Mouse (Mus musculus): ENCODE measurements around the gene Gm9903. TPM values are rescaled to one million over a fixed set of nuclear protein-coding genes. Genes with fewer than 3 reads are reported as not detected.

Gene Gm9903
- polyA plus RNA-seq, 1 experiment from 2014 or later = 0.83 TPM

GRCm38 (mm10) chr5:33614391-33614790, 15.3 kb upstream of the Gm9903 start:
- H3K27me3 ChIP-seq (replicated peaks) = no peaks in the 10 kb centered on the region
- H3K4me2 ChIP-seq = no peak overlapping the region
- no peaks in the 10 kb centered on the region for H3K9me3 ChIP-seq
- 82% methylated on average over 6 of the region's 6 CpGs for WGBS
- H3K36me3 ChIP-seq = peaks cover 48% of the 10 kb centered on the region
- ATAC-seq (ENCODE audit: extremely low read depth, insufficient number of reproducible peaks, low FRiP score, low TSS enrichment) = no peak
- H3K27ac ChIP-seq (replicated peaks) = no peak overlapping the region
- H3K9ac ChIP-seq = no peak overlapping the region
- no peak overlapping the region for H3K4me3 ChIP-seq
- H3K4me1 ChIP-seq = no peaks in the 10 kb centered on the region

DNA sequence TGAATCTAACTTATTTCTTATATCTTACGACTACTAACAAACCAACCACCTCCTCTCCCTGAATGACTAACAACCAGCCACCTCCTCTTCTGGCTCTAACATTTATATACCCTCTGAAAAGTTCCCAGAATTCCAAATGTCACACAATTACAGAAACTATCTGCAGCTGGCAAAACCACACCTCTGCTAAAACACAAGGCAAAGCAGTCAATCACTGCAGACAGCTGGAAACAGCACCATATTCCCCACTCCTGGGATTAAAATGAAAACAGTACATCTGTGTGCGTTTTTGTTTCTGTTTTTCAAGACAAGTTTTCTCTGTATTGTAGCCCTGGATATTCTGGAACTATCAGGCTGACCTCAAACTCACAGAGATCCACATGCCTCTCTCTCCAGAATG, 7.1 kb upstream of the Gm9903 start:
- ATAC-seq (ENCODE audit: extremely low read depth, insufficient number of reproducible peaks, low FRiP score, low TSS enrichment) = no peak
- no peak overlapping the region for H3K4me2 ChIP-seq
- peaks cover 21% of the 10 kb centered on the region for H3K36me3 ChIP-seq
- no peak overlapping the region for H3K27ac ChIP-seq (replicated peaks)
- no peak overlapping the region for H3K9ac ChIP-seq
- WGBS = 87% methylated on average over 2 of the region's 2 CpGs
- no peaks in the 10 kb centered on the region for H3K9me3 ChIP-seq
- H3K27me3 ChIP-seq (replicated peaks) = no peaks in the 10 kb centered on the region
- H3K4me1 ChIP-seq = peaks cover 12% of the 10 kb centered on the region
- no peak overlapping the region for H3K4me3 ChIP-seq

DNA sequence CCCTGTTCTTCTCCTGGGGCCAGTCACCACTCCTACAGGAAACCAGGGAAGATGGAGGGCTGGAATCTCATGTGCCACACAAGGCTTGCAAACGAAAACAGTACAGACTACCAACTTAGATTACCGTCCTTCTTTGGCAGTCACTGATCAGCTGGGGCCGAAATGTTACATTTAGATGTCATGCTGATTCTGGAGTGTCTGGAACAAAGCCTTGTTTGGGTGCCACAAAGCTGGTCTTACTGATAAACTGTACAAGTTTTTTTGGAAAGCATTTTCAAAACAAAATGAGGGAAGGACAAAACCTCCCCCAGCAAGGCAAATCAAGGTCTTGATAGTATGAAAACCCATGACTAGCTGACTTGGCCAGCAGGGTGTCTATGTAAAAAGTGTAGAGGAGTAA, 6.0 kb upstream of the Gm9903 start:
- Histone ChIP-seq H3K27ac (replicated peaks) (no peak overlapping the region), H3K27me3 (replicated peaks) (no peaks in the 10 kb centered on the region), H3K4me2 (no peak overlapping the region), H3K4me3 (no peak overlapping the region), H3K36me3 (peaks cover 21% of the 10 kb centered on the region), H3K4me1 (peaks cover 19% of the 10 kb centered on the region), H3K9ac (no peak overlapping the region), H3K9me3 (no peaks in the 10 kb centered on the region)
- 75% methylated on average over 3 of the region's 3 CpGs for WGBS
- ATAC-seq (ENCODE audit: extremely low read depth, insufficient number of reproducible peaks, low FRiP score, low TSS enrichment) = no peak

GRCm38 (mm10) chr5:33627968-33628367, 1.8 kb upstream of the Gm9903 start:
- H3K4me2 ChIP-seq = peak overlapping the region; percentile 87
- no peak for ATAC-seq (ENCODE audit: extremely low read depth, insufficient number of reproducible peaks, low FRiP score, low TSS enrichment)
- H3K4me1 ChIP-seq = peaks cover 29% of the 10 kb centered on the region
- H3K27me3 ChIP-seq (replicated peaks) = no peaks in the 10 kb centered on the region
- peak overlapping the region; percentile 77 for H3K4me3 ChIP-seq
- H3K9ac ChIP-seq = peak overlapping the region; percentile 91
- H3K27ac ChIP-seq (replicated peaks) = peak overlapping the region; percentile 91; the same call in 1 of the 2 replicates
- WGBS = 31% methylated on average over 4 of the region's 4 CpGs
- no peaks in the 10 kb centered on the region for H3K9me3 ChIP-seq
- peaks cover 14% of the 10 kb centered on the region for H3K36me3 ChIP-seq

- peak overlapping the region; percentile 91 for H3K27ac ChIP-seq (replicated peaks)
- H3K4me3 ChIP-seq = peak overlapping the region; percentile 77
- peaks cover 7% of the 10 kb centered on the region for H3K36me3 ChIP-seq
- under 1% methylated on average over 24 of the region's 24 CpGs for whole genome bisulfite sequencing
- peak overlapping the region; percentile 87 for H3K4me2 ChIP-seq
- H3K4me1 ChIP-seq = peaks cover 29% of the 10 kb centered on the region
- ATAC-seq (ENCODE audit: extremely low read depth, insufficient number of reproducible peaks, low FRiP score, low TSS enrichment) = no peak
- no peaks in the 10 kb centered on the region for H3K27me3 ChIP-seq (replicated peaks)
- no peaks in the 10 kb centered on the region for H3K9me3 ChIP-seq
- H3K9ac ChIP-seq = peak overlapping the region; percentile 91
These were observed 865 bp upstream of the Gm9903 start for GRCm38 (mm10) chr5:33628820-33629300.

GRCm38 (mm10) chr5:33630061-33630460, 336 bp downstream of the Gm9903 start:
- no peaks in the 10 kb centered on the region for H3K9me3 ChIP-seq

DNA sequence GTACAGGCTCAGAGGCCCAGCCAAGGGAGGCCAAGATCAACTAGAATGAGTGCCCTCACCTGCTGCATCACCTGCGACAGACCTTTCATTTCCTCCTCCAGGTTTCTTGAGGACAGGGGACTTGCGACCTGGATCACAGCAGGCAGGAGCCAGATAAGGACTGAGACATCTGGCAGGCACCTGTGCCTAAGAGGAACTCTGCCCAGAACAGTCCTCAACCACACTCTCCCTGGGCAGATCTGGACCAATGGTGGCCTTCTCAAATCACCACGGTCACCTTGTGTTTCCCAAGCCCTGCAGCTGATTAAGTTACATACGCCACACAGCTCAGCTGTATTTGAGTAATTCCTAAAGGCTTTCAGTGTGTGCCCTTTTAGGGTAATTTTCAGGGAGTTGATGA, 890 bp downstream of the Gm9903 start:
- Histone ChIP-seq H3K4me1 (peaks cover 29% of the 10 kb centered on the region), H3K27me3 (replicated peaks) (no peaks in the 10 kb centered on the region), H3K4me3 (peak overlapping the region; percentile 77), H3K27ac (replicated peaks) (peak overlapping the region; percentile 84), H3K4me2 (peak overlapping the region; percentile 87), H3K36me3 (peaks cover 13% of the 10 kb centered on the region), H3K9ac (peak overlapping the region; percentile 86), H3K9me3 (no peaks in the 10 kb centered on the region)
- ATAC-seq (ENCODE audit: extremely low read depth, insufficient number of reproducible peaks, low FRiP score, low TSS enrichment) = no peak
- 56% methylated on average over 4 of the region's 4 CpGs for WGBS

More at GRCm38 (mm10) chr5:33630061-33630460, 336 bp downstream of the Gm9903 start:
- Histone ChIP-seq H3K27ac (replicated peaks) (peak overlapping the region; percentile 84), H3K4me2 (peak overlapping the region; percentile 87), H3K4me1 (peaks cover 29% of the 10 kb centered on the region), H3K9ac (peak overlapping the region; percentile 86), H3K4me3 (peak overlapping the region; percentile 77), H3K36me3 (peaks cover 10% of the 10 kb centered on the region), H3K27me3 (replicated peaks) (no peaks in the 10 kb centered on the region)
- 1% methylated on average over 9 of the region's 9 CpGs for WGBS
- ATAC-seq (ENCODE audit: extremely low read depth, insufficient number of reproducible peaks, low FRiP score, low TSS enrichment) = no peak

- no peaks in the 10 kb centered on the region for H3K9me3 ChIP-seq
- no peak overlapping the region for H3K4me3 ChIP-seq
- no peaks in the 10 kb centered on the region for H3K27me3 ChIP-seq (replicated peaks)
- H3K27ac ChIP-seq (replicated peaks) = no peak overlapping the region
- no peak for ATAC-seq (ENCODE audit: extremely low read depth, insufficient number of reproducible peaks, low FRiP score, low TSS enrichment)
- no peak overlapping the region for H3K9ac ChIP-seq
- H3K4me2 ChIP-seq = no peak overlapping the region
- H3K4me1 ChIP-seq = peaks cover 19% of the 10 kb centered on the region
- WGBS = 76% methylated on average over 1 of the region's 1 CpGs
- peaks cover 25% of the 10 kb centered on the region for H3K36me3 ChIP-seq
These were observed 2.8 kb downstream of the Gm9903 start for GRCm38 (mm10) chr5:33632526-33632925.

DNA sequence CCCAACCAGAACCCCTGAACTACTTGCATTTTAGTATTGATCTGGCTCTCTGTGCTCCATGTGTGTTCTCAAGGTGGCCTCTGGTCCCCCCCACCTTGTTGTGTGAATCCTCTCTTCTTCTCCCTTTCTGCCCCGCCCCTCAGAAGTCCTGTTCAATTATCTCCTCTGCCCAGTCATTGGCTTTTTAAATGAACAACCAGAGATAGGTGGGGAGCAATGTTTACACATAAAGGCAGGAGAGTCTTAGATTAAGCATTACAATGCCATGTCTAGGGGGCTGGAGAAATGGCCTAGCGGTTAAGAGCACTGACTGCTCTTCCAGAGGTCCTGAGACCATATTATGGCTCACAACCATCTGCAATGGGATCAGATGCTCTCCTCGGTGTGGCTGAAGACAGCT, 5.6 kb downstream of the Gm9903 start:
- Histone ChIP-seq H3K9me3 (no peaks in the 10 kb centered on the region), H3K27ac (replicated peaks) (no peak overlapping the region), H3K27me3 (replicated peaks) (no peaks in the 10 kb centered on the region), H3K36me3 (peaks cover 48% of the 10 kb centered on the region), H3K4me2 (no peak overlapping the region), H3K9ac (no peak overlapping the region), H3K4me1 (peaks cover 8% of the 10 kb centered on the region), H3K4me3 (no peak overlapping the region)
- WGBS = 81% methylated on average over 3 of the region's 3 CpGs
- ATAC-seq (ENCODE audit: extremely low read depth, insufficient number of reproducible peaks, low FRiP score, low TSS enrichment) = no peak

GRCm38 (mm10) chr5:33637606-33638350, 8.1 kb downstream of the Gm9903 start:
- no peak overlapping the region for H3K27ac ChIP-seq (replicated peaks)
- no peaks in the 10 kb centered on the region for H3K27me3 ChIP-seq (replicated peaks)
- no peak for ATAC-seq (ENCODE audit: extremely low read depth, insufficient number of reproducible peaks, low FRiP score, low TSS enrichment)
- H3K4me1 ChIP-seq = peaks cover 3% of the 10 kb centered on the region; the same call in 1 of the 2 replicates
- peaks cover 72% of the 10 kb centered on the region for H3K36me3 ChIP-seq
- 68% methylated on average over 3 of the region's 3 CpGs for WGBS
- no peak overlapping the region for H3K9ac ChIP-seq
- no peaks in the 10 kb centered on the region for H3K9me3 ChIP-seq
- no peak overlapping the region for H3K4me3 ChIP-seq
- no peak overlapping the region for H3K4me2 ChIP-seq

DNA sequence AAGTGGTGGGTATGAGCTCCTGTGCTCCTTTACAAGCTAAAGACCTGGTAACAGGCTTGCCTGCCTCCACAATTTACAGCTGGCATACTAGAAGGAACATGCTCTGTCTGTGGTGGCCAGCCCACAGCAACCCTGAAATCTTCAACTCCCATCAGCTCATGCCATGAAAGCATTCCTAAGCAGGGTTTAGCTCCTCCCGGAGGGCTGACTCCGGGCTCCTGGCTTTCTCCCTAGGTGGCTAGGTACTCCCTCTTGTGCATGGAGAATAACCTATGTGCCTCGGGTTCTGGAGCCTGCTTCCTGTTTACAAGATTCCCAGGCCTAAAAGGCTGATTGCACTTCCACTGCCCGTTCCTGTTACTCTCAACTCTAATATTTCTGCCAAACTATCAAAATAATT, 9.1 kb downstream of the Gm9903 start:
- Histone ChIP-seq H3K9me3 (no peaks in the 10 kb centered on the region), H3K4me2 (no peak overlapping the region), H3K9ac (0 out of 2 replicates have a peak overlapping the region, but pooled peaks have one; percentile 37), H3K4me1 (peaks cover 3% of the 10 kb centered on the region; the same call in 1 of the 2 replicates), H3K27ac (replicated peaks) (no peak overlapping the region; the same call in 1 of the 2 replicates), H3K4me3 (no peak overlapping the region), H3K27me3 (replicated peaks) (no peaks in the 10 kb centered on the region), H3K36me3 (peaks cover 83% of the 10 kb centered on the region)
- ATAC-seq (ENCODE audit: extremely low read depth, insufficient number of reproducible peaks, low FRiP score, low TSS enrichment) = no peak
- 46% methylated on average over 4 of the region's 4 CpGs for WGBS

DNA sequence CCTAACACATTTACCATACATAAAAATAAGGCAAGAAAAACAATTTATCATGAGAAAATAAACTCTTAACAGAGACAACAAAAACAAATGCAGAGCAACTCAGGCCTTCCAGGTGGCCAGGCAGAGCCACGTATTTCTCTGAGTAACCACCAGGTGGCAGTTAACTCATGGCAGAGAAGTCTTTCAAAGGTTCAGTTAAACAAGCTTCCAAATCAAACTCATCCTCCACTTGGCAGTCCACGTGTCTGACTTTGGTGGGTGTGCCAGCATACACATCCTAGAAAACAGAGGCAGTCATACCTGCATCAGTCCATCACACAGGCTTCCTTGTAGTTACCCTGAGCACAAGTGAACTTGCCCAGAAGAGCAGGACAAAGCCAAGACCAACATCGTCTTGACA, 10.9 kb downstream of the Gm9903 start:
- Histone ChIP-seq H3K36me3 (peaks cover 88% of the 10 kb centered on the region), H3K4me3 (no peak overlapping the region), H3K27me3 (replicated peaks) (no peaks in the 10 kb centered on the region), H3K4me1 (peaks cover 3% of the 10 kb centered on the region; the same call in 1 of the 2 replicates), H3K9me3 (no peaks in the 10 kb centered on the region), H3K4me2 (no peak overlapping the region), H3K9ac (no peak overlapping the region), H3K27ac (replicated peaks) (no peak overlapping the region)
- ATAC-seq (ENCODE audit: extremely low read depth, insufficient number of reproducible peaks, low FRiP score, low TSS enrichment) = no peak
- 33% methylated on average over 3 of the region's 3 CpGs for WGBS
